Mouse (Mus musculus) subcutaneous adipose tissue, adult 2 months (tissue): ENCODE data around the gene Setdb2. TPM values are rescaled to one million over a fixed set of nuclear protein-coding genes. Genes with fewer than 3 reads are reported as not detected.

Experiments used
- polyA plus RNA-seq: library from polyadenylated mRNA; depleted of rRNA; stranded (reverse); fragments of >200 nt; gene quantifications from 2 replicates; pipeline ENCODE4 v1.2.3, GENCODE M21; 2012; ENCODE audit warnings: low replicate concordance; rRNA removed

Setdb2 gene
- polyA plus RNA-seq: 3.5 and 6.6 TPM in 2 replicates

DNA sequence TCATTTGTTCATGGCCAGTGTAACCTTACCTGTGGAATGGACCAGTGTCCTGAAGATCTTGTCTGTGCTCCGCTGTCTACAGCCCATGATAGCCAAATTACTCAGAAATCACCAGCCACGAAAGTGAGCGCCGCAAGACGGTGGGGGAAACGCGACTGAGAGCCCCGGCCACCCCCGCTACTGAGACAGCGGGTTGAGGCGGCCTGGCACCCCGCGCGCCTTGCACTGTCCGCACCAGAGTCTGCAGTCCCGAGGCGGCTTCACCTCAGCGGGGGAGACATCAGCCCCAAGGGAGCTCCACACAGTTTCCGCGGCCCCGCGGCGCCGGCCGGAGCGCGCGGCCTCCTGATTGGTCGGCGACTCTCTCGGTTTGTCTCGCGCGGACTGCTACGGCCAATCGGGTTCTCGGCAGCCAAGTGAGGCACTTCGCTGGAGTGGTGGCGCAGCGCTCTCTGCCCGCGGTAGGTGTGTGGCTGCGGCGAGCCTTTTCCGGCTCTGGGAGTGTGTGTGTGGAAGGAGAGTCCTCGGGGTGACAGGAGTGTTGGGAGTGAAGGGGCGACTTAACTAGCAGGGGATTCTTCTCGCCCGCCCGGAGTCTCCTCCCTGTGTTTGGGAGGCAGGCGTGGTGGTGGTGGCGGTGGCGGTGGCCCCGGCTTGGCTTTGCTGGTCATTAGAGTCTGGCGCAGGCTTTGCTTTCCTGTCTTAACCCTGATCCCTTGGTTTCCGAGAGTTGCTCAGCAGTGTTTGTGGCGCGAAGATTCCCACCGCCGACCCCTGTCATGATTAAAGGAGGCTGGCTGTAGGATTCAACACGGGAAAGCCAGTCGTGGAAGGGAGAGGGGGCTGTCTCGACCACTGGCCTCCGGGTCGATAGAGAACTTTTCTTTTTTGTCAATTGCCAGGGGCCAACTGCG, at the start of gene Setdb2, which contains the start of gene Cab39l:
Setdb2 (minus strand) TSS at position 327 of the 914 bp plus-strand sequence.
Cab39l (plus strand) TSS at position 415 of the 914 bp plus-strand sequence.

GRCm38 (mm10) chr14:59395281-59395680, 45.4 kb downstream of the Setdb2 start, which contains the start of gene Phf11c:
Gene Phf11c (minus strand): TSS chr14:59395381.

GRCm38 (mm10) chr14:59365244-59365644, 75.4 kb downstream of the Setdb2 start, which contains the start of gene Phf11d:
Gene Phf11d (minus strand): TSS chr14:59365470.

Other genes starting within 250 kb of the Setdb2 start
- gene Rcbtb1, start 239.7 kb downstream of the Setdb2 start, polyA plus RNA-seq: 11.4 and 22.4 TPM in 2 replicates
- gene Gm6904, start 180.7 kb downstream of the Setdb2 start, polyA plus RNA-seq: 0.14 TPM in 1 of 2 replicates, not detected in the other
- 1.4 and 2.7 TPM in 2 replicates for gene Phf11a, start 143.4 kb downstream of the Setdb2 start, polyA plus RNA-seq
- 1.9 and 2.0 TPM in 2 replicates for gene Phf11b, start 99.5 kb downstream of the Setdb2 start, polyA plus RNA-seq
- gene Phf11d, start 75.4 kb downstream of the Setdb2 start, polyA plus RNA-seq: 18.3 and 19.7 TPM in 2 replicates
- gene Phf11c, start 45.5 kb downstream of the Setdb2 start, polyA plus RNA-seq: 0.59 and 0.72 TPM in 2 replicates
- 12.6 and 22.0 TPM in 2 replicates for gene Cab39l, start 88 bp upstream of the Setdb2 start, polyA plus RNA-seq
- gene Cdadc1, start 157.1 kb upstream of the Setdb2 start, polyA plus RNA-seq: 8.3 and 9.1 TPM in 2 replicates
- gene Shisa2, start 184.4 kb upstream of the Setdb2 start, polyA plus RNA-seq: 0.82 and 6.2 TPM in 2 replicates